Mouse (Mus musculus) kidney, embryonic 15.5 days (tissue): ENCODE data around the gene Myl6. TPM values are rescaled to one million over a fixed set of nuclear protein-coding genes. Genes with fewer than 3 reads are reported as not detected.
"Not testable (repeated sequence)": the region's sequence is repeated elsewhere in the genome, so short reads cannot be mapped to it uniquely, and the experiment has no call there.

Source experiments
- ATAC-seq: fragments of 200-750 bp; cut with Nextera tagmentation; replicated peaks from 2 replicates; pipeline ENCODE4 v1.8.0; 2017; ENCODE audit warnings: moderate TSS enrichment; ENCODE audit not compliant: low FRiP score
- H3K27ac ChIP-seq: fragments of 300-500 bp; sonication (generic); 2 replicates; pipeline ENCODE4 v1.5.1; 2015; ENCODE audit warnings: mild to moderate bottlenecking, inconsistent platforms
- H3K27me3 ChIP-seq: fragments of 300-500 bp; sonication (generic); 2 replicates; pipeline ENCODE4 v1.6.1; 2015; ENCODE audit warnings: inconsistent platforms
- H3K36me3 ChIP-seq: fragments of 300-500 bp; sonication (generic); 2 replicates; pipeline ENCODE4 v1.6.1; 2015; ENCODE audit warnings: inconsistent platforms
- H3K4me1 ChIP-seq: fragments of 300-500 bp; sonication (generic); 2 replicates; pipeline ENCODE4 v1.6.1; 2015; ENCODE audit warnings: inconsistent platforms
- H3K4me2 ChIP-seq: fragments of 300-500 bp; sonication (generic); 2 replicates; pipeline ENCODE4 v1.6.1; 2015; ENCODE audit warnings: moderate library complexity, mild to moderate bottlenecking, inconsistent platforms
- H3K4me3 ChIP-seq: fragments of 300-500 bp; sonication (generic); replicated peaks from 2 replicates; pipeline ENCODE4 v1.5.1; 2015; ENCODE audit warnings: mild to moderate bottlenecking, inconsistent platforms
- H3K9ac ChIP-seq: fragments of 300-500 bp; sonication (generic); 2 replicates; pipeline ENCODE4 v1.6.1; 2015; ENCODE audit warnings: mild to moderate bottlenecking, inconsistent platforms
- H3K9me3 ChIP-seq: fragments of 300-500 bp; sonication (generic); replicated peaks from 2 replicates; pipeline ENCODE4 v1.6.1; 2016; ENCODE audit warnings: inconsistent platforms
- WGBS: fragments of 180-500 bp; shearing (Covaris S2); methylation state at CpG from one replicate; pipeline ENCODE4 v1.1.7; 2015; ENCODE audit warnings: mixed read lengths; 5-methylcytosine and 5-hydroxymethylcytosine counted together
- polyA plus RNA-seq: library from polyadenylated mRNA; unstranded; fragments of >200 nt; fragmentation: Nextera tagmentation; extraction: Ambion mirVana; gene quantifications from 2 replicates; pipeline ENCODE4 v1.2.1, GENCODE M21; 2015

The Myl6 gene
- polyA plus RNA-seq, 1 experiment from 2014 or later, result 1,259 TPM

- H3K9me3 ChIP-seq, result no peaks in the 10 kb centered on the region
- no peaks in the 10 kb centered on the region for H3K27me3 ChIP-seq
- H3K36me3 ChIP-seq, result peaks cover 7% of the 10 kb centered on the region
- peaks cover 9% of the 10 kb centered on the region; the same call in 1 of the 2 replicates for H3K4me1 ChIP-seq
- H3K9ac ChIP-seq, result no peak overlapping the region
- H3K4me2 ChIP-seq, result no peak overlapping the region
- no peak for ATAC-seq
- H3K4me3 ChIP-seq, result no peak overlapping the region
- no peak overlapping the region for H3K27ac ChIP-seq
- WGBS, result 95% methylated on average over 14 of the region's 14 CpGs
Measured at GRCm38 (mm10) chr10:128505974-128506373, 12.0 kb upstream of the Myl6 start.

- WGBS, result 55% methylated on average over 5 of the region's 5 CpGs
- not testable (repeated sequence) for H3K9me3 ChIP-seq, ATAC-seq, H3K36me3 ChIP-seq, H3K4me2 ChIP-seq, H3K27ac ChIP-seq, H3K27me3 ChIP-seq, H3K9ac ChIP-seq, H3K4me1 ChIP-seq, H3K4me3 ChIP-seq
Measured at GRCm38 (mm10) chr10:128505371-128505667, 11.4 kb upstream of the Myl6 start.

GRCm38 (mm10) chr10:128504641-128505370, 10.9 kb upstream of the Myl6 start:
- Histone ChIP-seq H3K4me3 (no peak overlapping the region), H3K27ac (no peak overlapping the region), H3K9ac (no peak overlapping the region), H3K27me3 (no peaks in the 10 kb centered on the region), H3K4me2 (no peak overlapping the region), H3K9me3 (no peaks in the 10 kb centered on the region), H3K4me1 (peaks cover 12% of the 10 kb centered on the region), H3K36me3 (peaks cover 1% of the 10 kb centered on the region)
- 63% methylated on average over 9 of the region's 9 CpGs for WGBS
- no peak for ATAC-seq

- WGBS, result 80% methylated on average over 3 of the region's 3 CpGs
- ATAC-seq, result no peak
- no peaks in the 10 kb centered on the region; the same call in 1 of the 2 replicates for H3K36me3 ChIP-seq
Measured at GRCm38 (mm10) chr10:128504012-128504411, 10.1 kb upstream of the Myl6 start.

GRCm38 (mm10) chr10:128503532-128503931, 9.6 kb upstream of the Myl6 start:
- Histone ChIP-seq H3K4me1 (peaks cover 17% of the 10 kb centered on the region), H3K4me3 (no peak overlapping the region), H3K36me3 (no peaks in the 10 kb centered on the region; the same call in 1 of the 2 replicates), H3K9ac (no peak overlapping the region), H3K4me2 (no peak overlapping the region), H3K9me3 (no peaks in the 10 kb centered on the region), H3K27me3 (no peaks in the 10 kb centered on the region), H3K27ac (no peak overlapping the region)
- no peak for ATAC-seq
- WGBS, result 70% methylated on average over 8 of the region's 8 CpGs

More at GRCm38 (mm10) chr10:128504012-128504411, 10.1 kb upstream of the Myl6 start:
- no peak overlapping the region for H3K27ac ChIP-seq
- H3K9ac ChIP-seq, result no peak overlapping the region
- H3K4me1 ChIP-seq, result peaks cover 17% of the 10 kb centered on the region
- H3K27me3 ChIP-seq, result no peaks in the 10 kb centered on the region
- H3K9me3 ChIP-seq, result no peaks in the 10 kb centered on the region
- no peak overlapping the region for H3K4me2 ChIP-seq
- H3K4me3 ChIP-seq, result no peak overlapping the region

GRCm38 (mm10) chr10:128502341-128502740, 8.4 kb upstream of the Myl6 start:
- WGBS, result 71% methylated on average over 5 of the region's 5 CpGs
- Histone ChIP-seq H3K27ac (no peak overlapping the region), H3K9me3 (no peaks in the 10 kb centered on the region), H3K27me3 (no peaks in the 10 kb centered on the region), H3K9ac (no peak overlapping the region), H3K4me1 (peaks cover 28% of the 10 kb centered on the region), H3K4me3 (no peak overlapping the region), H3K4me2 (no peak overlapping the region), H3K36me3 (no peaks in the 10 kb centered on the region)
- ATAC-seq, result no peak

GRCm38 (mm10) chr10:128499116-128499671, 5.2 kb upstream of the Myl6 start:
- H3K36me3 ChIP-seq, result no peaks in the 10 kb centered on the region
- H3K4me3 ChIP-seq, result peak overlapping the region; percentile 59
- H3K4me2 ChIP-seq, result peak overlapping the region; percentile 82
- H3K27ac ChIP-seq, result peak overlapping the region; percentile 92
- H3K27me3 ChIP-seq, result no peaks in the 10 kb centered on the region
- peak; percentile 47 for ATAC-seq
- peaks cover 41% of the 10 kb centered on the region for H3K4me1 ChIP-seq
- WGBS, result under 1% methylated on average over 21 of the region's 21 CpGs
- no peaks in the 10 kb centered on the region for H3K9me3 ChIP-seq
- H3K9ac ChIP-seq, result peak overlapping the region; percentile 32

- peaks cover 41% of the 10 kb centered on the region for H3K4me1 ChIP-seq
- WGBS, result under 1% methylated on average over 27 of the region's 27 CpGs
- peak within 1 kb of the TSS; percentile 82 for H3K4me2 ChIP-seq
- H3K36me3 ChIP-seq, result no peaks in the 10 kb centered on the region
- no peaks in the 10 kb centered on the region for H3K27me3 ChIP-seq
- H3K9ac ChIP-seq, result peak within 1 kb of the TSS; percentile 32
- peak within 1 kb of the TSS; percentile 92 for H3K27ac ChIP-seq
- H3K4me3 ChIP-seq, result peak within 1 kb of the TSS; percentile 59
- no peaks in the 10 kb centered on the region for H3K9me3 ChIP-seq
- peak; percentile 91 for ATAC-seq
Measured at GRCm38 (mm10) chr10:128498590-128498989, 4.6 kb upstream of the Myl6 start, which contains the start of gene Myl6b. Gene Myl6b, minus strand, starts transcription at chr10:128498685.

GRCm38 (mm10) chr10:128497134-128497737, 3.3 kb upstream of the Myl6 start:
- Histone ChIP-seq H3K9ac (0 out of 2 replicates have a peak overlapping the region, but pooled peaks have one; percentile 7), H3K4me3 (no peak overlapping the region), H3K4me2 (no peak overlapping the region), H3K4me1 (peaks cover 46% of the 10 kb centered on the region), H3K36me3 (no peaks in the 10 kb centered on the region), H3K27me3 (no peaks in the 10 kb centered on the region), H3K27ac (no peak overlapping the region), H3K9me3 (no peaks in the 10 kb centered on the region)
- 36% methylated on average over 6 of the region's 6 CpGs for WGBS
- no peak for ATAC-seq

- no peak for ATAC-seq
- 0 out of 2 replicates have a peak overlapping the region, but pooled peaks have one; percentile 6 for H3K9ac ChIP-seq
- WGBS, result 22% methylated on average over 6 of the region's 6 CpGs
Measured at GRCm38 (mm10) chr10:128496509-128497077, 2.6 kb upstream of the Myl6 start.

GRCm38 (mm10) chr10:128495903-128496302, 2.0 kb upstream of the Myl6 start:
- no peak overlapping the region for H3K4me3 ChIP-seq
- H3K27ac ChIP-seq, result no peak overlapping the region
- no peaks in the 10 kb centered on the region for H3K27me3 ChIP-seq
- no peaks in the 10 kb centered on the region for H3K9me3 ChIP-seq
- WGBS, result 75% methylated on average over 4 of the region's 4 CpGs
- ATAC-seq, result no peak
- peaks cover 60% of the 10 kb centered on the region for H3K4me1 ChIP-seq
- peaks cover 11% of the 10 kb centered on the region for H3K36me3 ChIP-seq
- no peak overlapping the region for H3K9ac ChIP-seq
- no peak overlapping the region for H3K4me2 ChIP-seq

More at GRCm38 (mm10) chr10:128496509-128497077, 2.6 kb upstream of the Myl6 start:
- H3K36me3 ChIP-seq, result peaks cover 4% of the 10 kb centered on the region
- H3K9me3 ChIP-seq, result no peaks in the 10 kb centered on the region
- no peak overlapping the region for H3K4me2 ChIP-seq
- no peak overlapping the region for H3K27ac ChIP-seq
- peaks cover 53% of the 10 kb centered on the region for H3K4me1 ChIP-seq
- no peaks in the 10 kb centered on the region for H3K27me3 ChIP-seq
- H3K4me3 ChIP-seq, result no peak overlapping the region

- Histone ChIP-seq H3K4me3 (peak overlapping the region; percentile 89), H3K27me3 (no peaks in the 10 kb centered on the region), H3K27ac (0 out of 2 replicates have a peak overlapping the region, but pooled peaks have one; percentile 100), H3K4me2 (peak overlapping the region; percentile 83), H3K36me3 (peaks cover 17% of the 10 kb centered on the region), H3K9ac (0 out of 2 replicates have a peak overlapping the region, but pooled peaks have one; percentile 83), H3K9me3 (no peaks in the 10 kb centered on the region), H3K4me1 (peaks cover 66% of the 10 kb centered on the region)
- WGBS, result 76% methylated on average over 2 of the region's 2 CpGs
- ATAC-seq, result no peak
Measured at GRCm38 (mm10) chr10:128495270-128495669, 1.3 kb upstream of the Myl6 start.
